Mouse (Mus musculus) cerebellum, postnatal 4 days (tissue): Measurements from ENCODE around the gene Nr1h5.

Source experiments
- DNase-seq, 2 experiments: peaks; one replicate each; pipeline ENCODE4 v3.0.0; 2022; ENCODE audit warnings: low spot score in 2 of 2, mixed read lengths in 1 of 2

Gene Nr1h5

GRCm38 (mm10) chr3:102964033-102964432 is at the start of gene Nr1h5:
Nr1h5 (minus strand) TSS chr3:102964133.
- DNase-seq, result no peak

- DNase-seq, result no peak
These were observed 37.7 kb upstream of the Nr1h5 start for GRCm38 (mm10) chr3:103001595-103001994.

- DNase-seq, result no peak
These were observed 33.7 kb upstream of the Nr1h5 start for GRCm38 (mm10) chr3:102997591-102997990.

- DNase-seq, result no peak
These were observed 33.1 kb upstream of the Nr1h5 start for GRCm38 (mm10) chr3:102997036-102997435.

GRCm38 (mm10) chr3:102995605-102996321 is 31.8 kb upstream of the Nr1h5 start, which contains the start of gene Sike1:
Sike1 (plus strand) TSS chr3:102995708.
- DNase-seq, result peak; percentile 83 to 86

GRCm38 (mm10) chr3:102995233-102995604 is 31.3 kb upstream of the Nr1h5 start:
- no peak for DNase-seq

GRCm38 (mm10) chr3:102992936-102993335 is 29.0 kb upstream of the Nr1h5 start:
- no peak for DNase-seq

GRCm38 (mm10) chr3:102991041-102991440 is 27.1 kb upstream of the Nr1h5 start:
- no peak for DNase-seq

GRCm38 (mm10) chr3:102980349-102980736 is 16.4 kb upstream of the Nr1h5 start:
- DNase-seq, result no peak

GRCm38 (mm10) chr3:102979550-102980348 is 15.8 kb upstream of the Nr1h5 start:
- peak in 1 of 2 experiments; percentile 27 for DNase-seq

- DNase-seq, result no peak
These were observed 13.0 kb upstream of the Nr1h5 start for GRCm38 (mm10) chr3:102976906-102977305.

- DNase-seq, result no peak
These were observed 6.6 kb upstream of the Nr1h5 start for GRCm38 (mm10) chr3:102970508-102970907.

- DNase-seq, result no peak
These were observed 6.1 kb upstream of the Nr1h5 start for GRCm38 (mm10) chr3:102970067-102970466.

GRCm38 (mm10) chr3:102955596-102955995 is 8.3 kb downstream of the Nr1h5 start:
- no peak for DNase-seq

- DNase-seq, result no peak
These were observed 8.8 kb downstream of the Nr1h5 start for GRCm38 (mm10) chr3:102955143-102955542.

- no peak for DNase-seq
These were observed 9.5 kb downstream of the Nr1h5 start for GRCm38 (mm10) chr3:102954476-102954875.

- no peak for DNase-seq
These were observed 17.1 kb downstream of the Nr1h5 start for GRCm38 (mm10) chr3:102946861-102947260.

GRCm38 (mm10) chr3:102946312-102946711 is 17.6 kb downstream of the Nr1h5 start:
- no peak for DNase-seq

GRCm38 (mm10) chr3:102938100-102938499 is 25.8 kb downstream of the Nr1h5 start:
- DNase-seq, result no peak

- DNase-seq, result no peak
These were observed 28.2 kb downstream of the Nr1h5 start, which contains the start of gene Sycp1 for GRCm38 (mm10) chr3:102935451-102936354. Sycp1 (minus strand) TSS chr3:102936100.

- no peak for DNase-seq
These were observed 64.8 kb downstream of the Nr1h5 start for GRCm38 (mm10) chr3:102899136-102899535.
